ENCODE assay signal across 8 mouse cellular contexts in the genomic region with DNA sequence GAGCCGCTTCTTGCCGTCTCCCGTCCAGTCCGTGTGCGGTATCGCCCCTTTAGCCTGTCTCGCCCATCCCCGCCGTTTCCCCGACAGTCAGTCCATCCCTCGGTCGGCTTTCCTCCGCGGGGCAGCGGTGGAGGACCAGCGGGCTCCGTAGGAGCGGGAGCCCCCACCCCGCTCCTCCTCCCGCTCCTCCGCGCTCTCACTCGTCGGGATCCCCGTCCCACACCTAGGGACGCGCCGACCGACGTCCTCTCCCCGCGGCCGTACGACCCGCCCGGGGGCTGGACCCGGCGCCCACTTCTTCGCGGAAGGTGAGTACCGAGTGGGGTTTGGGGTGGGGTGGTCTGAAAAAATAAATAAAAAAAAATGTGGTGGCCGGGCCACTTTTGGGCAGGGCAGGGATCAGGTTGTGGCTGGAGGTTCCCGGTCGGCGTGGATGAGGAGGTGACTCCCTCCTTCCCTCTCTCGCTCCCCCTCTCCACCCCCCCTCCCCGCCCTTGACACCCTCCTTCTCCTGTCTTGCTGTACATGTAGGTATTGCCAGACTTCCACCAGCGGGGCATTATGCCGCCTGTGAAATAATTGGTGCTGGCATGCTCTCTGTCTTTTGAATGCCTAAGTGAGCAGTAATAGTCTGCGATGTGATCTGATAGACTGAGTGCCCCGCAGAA. TPM values are rescaled to one million over a fixed set of nuclear protein-coding genes. Genes with fewer than 3 reads are reported as not detected.
DNase-seq lines count a peak whose midpoint lies in the region; ATAC-seq and TF ChIP-seq lines count a peak whose summit lies in the region.

No protein-coding gene starts in this region.

- WGBS in kidney, adult 2 months, result under 1% methylated on average over 51 of the region's 51 CpGs
- WGBS in hindbrain, embryonic 10.5 days, result under 1% methylated on average over 51 of the region's 51 CpGs
- under 1% methylated on average over 51 of the region's 51 CpGs for WGBS in limb, embryonic 10.5 days
- WGBS in midbrain, embryonic 11.5 days, result under 1% methylated on average over 50 of the region's 51 CpGs

- H3K27ac ChIP-seq in kidney, adult 2 months (ENCODE audit: insufficient read depth, low read depth, low read length), result peak overlapping the region; percentile 97
- H3K27ac ChIP-seq in ES-E14 (ENCODE audit: insufficient read depth, low read depth, low read length, poor library complexity, severe bottlenecking), result peak overlapping the region; percentile 81
- H3K27ac ChIP-seq in hindbrain, embryonic 10.5 days, result peak overlapping the region; percentile 95
- H3K27ac ChIP-seq in limb, embryonic 10.5 days, result peak overlapping the region; percentile 91
- H3K27ac ChIP-seq in midbrain, embryonic 11.5 days (ENCODE audit: low read depth, low read length), result peak overlapping the region; percentile 80

- H3K9ac ChIP-seq in ES-E14 (ENCODE audit: insufficient read depth, low read depth, low read length, poor library complexity, severe bottlenecking), result peak overlapping the region; percentile 77
- H3K9ac ChIP-seq in midbrain, embryonic 11.5 days (ENCODE audit: low read length), result peak overlapping the region; percentile 85

- TF ChIP-seq CTCF in kidney, adult 2 months (conservative IDR thresholded peaks at IDR 0.05; ENCODE audit: insufficient read depth, insufficient read length, low read depth, low read length), result no peak

- no peaks in the 10 kb centered on the region for H3K9me3 ChIP-seq in ES-E14 (ENCODE audit: control insufficient read depth, insufficient read depth, low read depth, low read length)
- no peaks in the 10 kb centered on the region for H3K9me3 ChIP-seq in hindbrain, embryonic 10.5 days
- H3K9me3 ChIP-seq in limb, embryonic 10.5 days (replicated peaks), result no peaks in the 10 kb centered on the region
- H3K9me3 ChIP-seq in midbrain, embryonic 11.5 days (ENCODE audit: control insufficient read depth, low read length), result no peaks in the 10 kb centered on the region

- peak overlapping the region; percentile 59 for H3K4me2 ChIP-seq in midbrain, embryonic 11.5 days

- H3K4me1 ChIP-seq in kidney, adult 2 months (ENCODE audit: control insufficient read depth, insufficient read depth, low read length), result 0 out of 2 replicates have a peak, but pooled peaks cover 4% of the 10 kb centered on the region
- peaks cover 11% of the 10 kb centered on the region in 2 experiments; a peak in 2 of 4 replicates for H3K4me1 ChIP-seq in ES-E14 (ENCODE audit: control insufficient read depth in 2 of 2, insufficient read depth in 2 of 2, low read length in 2 of 2, poor library complexity in 1 of 2)
- H3K4me1 ChIP-seq in hindbrain, embryonic 10.5 days (replicated peaks), result peaks cover 24% of the 10 kb centered on the region
- peaks cover 16% of the 10 kb centered on the region for H3K4me1 ChIP-seq in limb, embryonic 10.5 days
- peaks cover 2% of the 10 kb centered on the region; the same call in 1 of the 2 replicates for H3K4me1 ChIP-seq in midbrain, embryonic 11.5 days (ENCODE audit: control insufficient read depth, insufficient read depth, low read length)

- TF ChIP-seq POLR2A in kidney, adult 2 months (IDR thresholded peaks at IDR 0.05; ENCODE audit: low read depth, low read length), result no peak

- DNase-seq in kidney, adult 2 months, result peak; percentile 46
- DNase-seq in kidney, adult 18-20 months, result no peak
- peak; percentile 24 for DNase-seq in ES-E14 (ENCODE audit: low read depth, low spot score)
- peak; percentile 80 to 85 for DNase-seq in cerebellum, postnatal 10 days
- DNase-seq in hindbrain, embryonic 10.5 days (ENCODE audit: low spot score), result no peak
- no peak for DNase-seq in limb, embryonic 10.5 days (ENCODE audit: low spot score)
- peak; percentile 92 for DNase-seq in midbrain, embryonic 11.5 days (ENCODE audit: low spot score, missing footprints)
- no peak for DNase-seq in urinary bladder, adult 2 months (ENCODE audit: low spot score)

- ATAC-seq in midbrain, embryonic 11.5 days (ENCODE audit: low FRiP score), result no peak

- in situ Hi-C loops in ES-E14 (cut with MboI; ENCODE audit: low sequenced_read_pairs in 2 of 2, unreplicated experiment in 2 of 2), result no loop called here

- peak overlapping the region; percentile 98 for H3K4me3 ChIP-seq in kidney, adult 2 months (ENCODE audit: insufficient read depth, low read depth, low read length)
- peak overlapping the region; percentile 73 to 90 for H3K4me3 ChIP-seq in ES-E14 (ENCODE audit: insufficient read depth in 1 of 2, low read depth in 1 of 2, low read length in 2 of 2, poor library complexity in 1 of 2, severe bottlenecking in 1 of 2)
- peak overlapping the region; percentile 83 for H3K4me3 ChIP-seq in hindbrain, embryonic 10.5 days
- H3K4me3 ChIP-seq in limb, embryonic 10.5 days, result peak overlapping the region; percentile 84
- H3K4me3 ChIP-seq in midbrain, embryonic 11.5 days (ENCODE audit: low read depth, low read length), result peak overlapping the region; percentile 86

- H3K27me3 ChIP-seq in kidney, adult 2 months (replicated peaks; ENCODE audit: control insufficient read depth, insufficient read depth, low read length), result no peaks in the 10 kb centered on the region
- peaks cover 36% of the 10 kb centered on the region for H3K27me3 ChIP-seq in hindbrain, embryonic 10.5 days (ENCODE audit: insufficient read depth, poor library complexity, severe bottlenecking)
- H3K27me3 ChIP-seq in limb, embryonic 10.5 days (ENCODE audit: low read depth, poor library complexity, severe bottlenecking), result peaks cover 9% of the 10 kb centered on the region
- peaks cover 4% of the 10 kb centered on the region; the same call in 1 of the 2 replicates for H3K27me3 ChIP-seq in midbrain, embryonic 11.5 days (ENCODE audit: control insufficient read depth, insufficient read depth, low read length)

- no peaks in the 10 kb centered on the region for H3K36me3 ChIP-seq in kidney, adult 2 months (ENCODE audit: control insufficient read depth, insufficient read depth, low read length)
- no peaks in the 10 kb centered on the region for H3K36me3 ChIP-seq in ES-E14 (ENCODE audit: control insufficient read depth, insufficient read depth, low read length, poor library complexity, severe bottlenecking)
- H3K36me3 ChIP-seq in hindbrain, embryonic 10.5 days, result no peaks in the 10 kb centered on the region
- H3K36me3 ChIP-seq in limb, embryonic 10.5 days, result no peaks in the 10 kb centered on the region
- H3K36me3 ChIP-seq in midbrain, embryonic 11.5 days (ENCODE audit: control insufficient read depth, insufficient read depth, low read length), result no peaks in the 10 kb centered on the region

TF ChIP-seq in ES-E14, 5 proteins besides CTCF, POLR2A, EP300 and RAD21:
- TF ChIP-seq ZC3H11A (IDR thresholded peaks at IDR 0.05; ENCODE audit: borderline replicate concordance, low read depth, low read length) (no peak), HCFC1 (IDR thresholded peaks at IDR 0.05; ENCODE audit: borderline replicate concordance, insufficient read depth, low read length) (0 out of 2 replicates have a peak, but pooled peaks have one; percentile 29)

RNA-seq across cellular contexts. Expression of a gene that starts 0.5 kb away (rescaled TPM):
- polyA plus RNA-seq in kidney, adult 2 months (2012; rRNA removed), result 24.9 and 33.6 TPM in 2 replicates
- total RNA-seq in ES-E14 (2012; rRNA removed), result 13.9 and 16.0 TPM in 2 replicates
- 31.8 and 32.1 TPM in 2 replicates for polyA plus RNA-seq in hindbrain, embryonic 10.5 days (2016; fragmentation: Nextera tagmentation; extraction: Ambion mirVana)
- 20.5 and 27.0 TPM in 2 replicates for polyA plus RNA-seq in limb, embryonic 10.5 days (2016; fragmentation: Nextera tagmentation; extraction: Ambion mirVana)
- polyA plus RNA-seq in midbrain, embryonic 11.5 days (2014; fragmentation: Nextera tagmentation; extraction: Ambion mirVana), result 19.3 and 19.4 TPM in 2 replicates
- polyA plus RNA-seq in urinary bladder, adult 2 months (2012; rRNA removed), result 18.0 and 19.1 TPM in 2 replicates

Comparison
In these comparisons a context has a peak if more than half of its experiments do, and no peak if none do; other contexts are left out.
1. DNase-seq: peak in kidney, adult 2 months (single experiment), ES-E14 (single experiment), cerebellum, postnatal 10 days (2 of 2) and midbrain, embryonic 11.5 days (single experiment); none in kidney, adult 18-20 months (single experiment), hindbrain, embryonic 10.5 days (single experiment), limb, embryonic 10.5 days (single experiment) and urinary bladder, adult 2 months (single experiment).
2. Peak in every context shown above with its lines, with median percentiles within 50 percentile points of each other: H3K27ac ChIP-seq and H3K4me3 ChIP-seq.